Mouse (Mus musculus): ENCODE data around the gene Galnt10.

Gene Galnt10

GRCm38 (mm10) chr11:57829871-57830775 lies 184.9 kb downstream of the Galnt10 start:
- DNase-seq, result no peak

GRCm38 (mm10) chr11:57831281-57831781 lies 186.1 kb downstream of the Galnt10 start:
- DNase-seq, result no peak

- DNase-seq, result no peak
Observed at GRCm38 (mm10) chr11:57831861-57832260, 186.6 kb downstream of the Galnt10 start.

GRCm38 (mm10) chr11:57832552-57833201 lies 187.4 kb downstream of the Galnt10 start, which contains the start of gene Hand1:
Gene Hand1, minus strand, starts transcription at chr11:57832818.
- DNase-seq, result no peak

- no peak for DNase-seq
Observed at GRCm38 (mm10) chr11:57833296-57833977, 188.2 kb downstream of the Galnt10 start.

- no peak for DNase-seq
Observed at GRCm38 (mm10) chr11:57834031-57834430, 188.8 kb downstream of the Galnt10 start.

- DNase-seq, result no peak
Observed at GRCm38 (mm10) chr11:57835331-57835730, 190.1 kb downstream of the Galnt10 start.

- DNase-seq, result no peak
Observed at GRCm38 (mm10) chr11:57835931-57836330, 190.7 kb downstream of the Galnt10 start.

GRCm38 (mm10) chr11:57836401-57836800 lies 191.2 kb downstream of the Galnt10 start:
- DNase-seq, result no peak

All from kidney, postnatal 36 days (tissue).